Mouse (Mus musculus) adrenal gland, postnatal 25 days (tissue): ENCODE measurements at regions not wholly inside any gene's neighbourhood (a gene's known extent, or its start where the extent isn't known, plus 50 kb on each side); places are given as distances from the start of the nearest gene placed in this dataset.
"Not testable (repeated sequence)": the region's sequence is repeated elsewhere in the genome, so short reads cannot be mapped to it uniquely, and the experiment has no call there.

Source experiments
- DNase-seq: peaks from one replicate; pipeline ENCODE4 v3.0.0; 2021; ENCODE audit warnings: mixed read lengths

GRCm38 (mm10) chr12:114285082-114285481 is 741.4 kb downstream of the Adam6a start:
- DNase-seq, result no peak

- no peak for DNase-seq
Observed at GRCm38 (mm10) chr12:114287041-114287440, 743.3 kb downstream of the Adam6a start.

DNA sequence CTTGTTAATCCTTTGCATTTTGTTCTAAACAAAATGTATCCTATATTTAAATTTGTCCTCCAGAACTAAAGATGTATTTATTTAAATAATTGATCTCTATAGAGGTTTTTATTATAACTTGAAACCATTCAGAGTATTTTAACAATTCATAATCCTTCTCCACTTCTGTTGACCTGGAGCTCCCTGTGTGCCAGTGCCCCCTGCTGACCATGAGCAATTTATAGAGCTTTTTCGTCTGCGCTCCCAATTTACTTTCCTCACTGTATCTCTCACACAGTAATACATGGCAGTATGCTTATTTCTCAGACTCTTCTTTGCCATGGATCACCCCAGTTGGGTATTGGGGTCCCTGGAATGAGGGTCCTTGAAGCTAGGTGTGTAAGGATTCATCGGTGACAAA is 747.4 kb downstream of the Adam6a start:
- DNase-seq, result no peak

DNA sequence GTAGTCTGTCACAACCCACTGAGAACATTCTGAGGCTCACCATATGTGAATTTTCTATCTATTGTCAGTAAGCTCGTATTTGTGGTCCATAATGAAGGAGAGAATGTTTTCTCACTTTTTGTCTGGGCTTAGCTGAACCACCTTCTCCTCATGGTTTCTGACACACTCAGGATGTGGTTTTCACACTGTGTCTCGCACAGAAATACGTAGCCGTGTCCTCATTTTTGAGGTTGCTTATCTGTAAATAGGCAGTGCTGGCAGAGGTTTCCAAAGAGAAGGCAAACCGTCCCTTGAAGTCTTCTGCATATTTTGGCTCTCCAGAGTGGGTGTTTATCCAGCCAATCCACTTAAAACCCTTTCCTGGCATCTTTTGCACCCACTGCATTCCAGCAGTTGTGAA is 756.1 kb downstream of the Adam6a start:
- DNase-seq, result no peak

GRCm38 (mm10) chr12:114301728-114302127 is 758.0 kb downstream of the Adam6a start:
- no peak for DNase-seq

DNA sequence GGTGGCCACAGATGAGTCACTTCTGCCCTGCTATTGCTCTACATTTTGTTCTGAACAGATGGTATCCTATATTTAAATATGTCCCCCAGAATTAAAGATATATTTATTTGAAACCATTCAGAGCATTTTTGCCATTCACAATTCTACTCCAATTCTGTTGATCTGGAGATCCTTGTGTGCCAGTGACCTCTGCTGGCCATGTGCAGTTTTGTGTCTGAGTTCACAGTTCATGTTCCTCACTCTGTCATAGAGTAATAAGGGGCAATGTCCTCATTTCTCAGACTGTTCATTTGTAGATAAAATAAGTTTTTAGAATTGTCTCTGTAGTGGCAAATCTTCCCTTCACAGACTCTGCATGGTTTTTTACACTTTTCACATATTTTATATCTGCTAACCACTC is 788.8 kb downstream of the Adam6a start:
- DNase-seq, result no peak

DNA sequence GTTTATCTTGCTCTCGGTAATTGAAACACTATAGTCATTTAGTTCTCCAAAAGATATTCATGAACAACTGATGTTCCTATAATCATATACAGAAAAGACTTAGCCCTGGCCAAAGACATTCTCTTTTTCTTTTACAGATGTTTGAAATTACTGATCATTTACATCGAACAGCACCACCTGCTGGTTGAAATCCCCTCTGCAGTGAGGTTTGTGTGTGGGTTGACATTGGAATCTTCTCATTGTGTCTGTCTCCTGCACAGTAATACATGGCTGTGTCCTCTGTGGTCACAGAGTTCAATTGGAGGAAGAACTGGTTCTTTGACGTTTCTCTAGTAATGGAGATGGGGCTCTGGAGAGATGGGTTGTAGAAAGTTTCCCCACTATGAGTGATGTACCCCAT is 822.6 kb downstream of the Adam6a start:
- peak; percentile 15 for DNase-seq

GRCm38 (mm10) chr12:114378696-114379350 is 835.1 kb downstream of the Adam6a start:
- DNase-seq, result peak; percentile 39

DNA sequence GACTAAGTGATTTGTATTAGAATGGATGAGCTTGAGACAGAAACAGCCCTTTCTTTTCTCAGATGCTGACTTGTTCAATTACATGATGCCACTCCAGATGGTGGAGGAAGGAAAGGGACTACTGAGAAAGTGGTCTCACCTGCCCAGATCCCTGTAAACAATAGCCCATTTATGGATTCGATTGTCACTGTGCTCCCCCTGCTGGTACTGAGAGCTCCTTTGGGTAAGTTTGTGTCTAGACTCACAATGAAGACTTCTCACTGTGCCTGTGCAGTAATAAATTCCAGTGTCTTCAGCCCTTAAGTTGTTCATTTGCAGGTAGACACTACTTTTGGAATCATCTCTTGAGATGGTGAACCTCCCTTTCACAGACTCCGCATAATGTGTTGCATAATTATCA is 847.7 kb downstream of the Adam6a start:
- DNase-seq, result no peak

GRCm38 (mm10) chr12:114406206-114406605 is 862.5 kb downstream of the Adam6a start:
- DNase-seq, result no peak

GRCm38 (mm10) chr12:114434529-114434928 is 890.8 kb downstream of the Adam6a start:
- no peak for DNase-seq

DNA sequence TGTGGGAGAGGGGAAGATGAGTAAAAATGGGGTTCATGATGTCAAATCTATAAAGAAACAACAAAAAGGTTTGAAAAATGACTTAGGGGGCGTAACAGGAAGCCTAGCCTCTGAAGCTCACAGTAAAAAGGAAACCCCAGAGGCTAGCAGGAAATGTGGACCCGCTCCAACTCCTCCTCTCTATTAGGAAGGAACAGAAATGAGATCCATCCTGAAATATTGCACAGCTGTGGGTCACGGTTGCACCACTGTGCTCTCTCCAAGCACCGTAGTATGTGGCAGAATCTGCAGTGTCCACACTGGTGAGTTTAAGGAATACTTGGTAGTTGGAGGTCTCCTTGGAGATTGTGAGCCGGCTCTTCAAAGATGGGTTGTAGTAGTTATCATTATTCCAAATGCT is 918.3 kb downstream of the Adam6a start:
- no peak for DNase-seq

- no peak for DNase-seq
Observed at GRCm38 (mm10) chr12:114462566-114462965, 918.9 kb downstream of the Adam6a start.

GRCm38 (mm10) chr12:114468857-114469256 is 925.1 kb downstream of the Adam6a start:
- DNase-seq, result no peak

DNA sequence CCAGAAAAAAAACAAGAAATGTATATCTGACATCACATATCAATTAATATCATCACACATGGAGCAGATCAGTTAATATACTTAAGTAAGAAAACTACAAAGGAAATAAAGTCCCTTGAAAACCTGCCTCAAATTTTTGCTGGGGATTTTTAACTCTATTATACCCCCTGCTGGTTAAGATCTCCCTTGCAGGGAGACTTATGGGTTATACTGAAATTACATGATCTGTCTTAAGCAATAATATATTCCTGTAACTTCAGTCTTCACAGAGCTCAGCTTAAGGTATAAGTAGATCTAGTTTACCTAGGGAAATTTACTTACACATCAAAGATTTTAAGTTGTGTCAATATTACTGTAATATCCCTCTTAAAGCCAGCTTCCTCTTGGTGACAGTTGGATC is 929.0 kb downstream of the Adam6a start:
- not testable (repeated sequence) for DNase-seq

DNA sequence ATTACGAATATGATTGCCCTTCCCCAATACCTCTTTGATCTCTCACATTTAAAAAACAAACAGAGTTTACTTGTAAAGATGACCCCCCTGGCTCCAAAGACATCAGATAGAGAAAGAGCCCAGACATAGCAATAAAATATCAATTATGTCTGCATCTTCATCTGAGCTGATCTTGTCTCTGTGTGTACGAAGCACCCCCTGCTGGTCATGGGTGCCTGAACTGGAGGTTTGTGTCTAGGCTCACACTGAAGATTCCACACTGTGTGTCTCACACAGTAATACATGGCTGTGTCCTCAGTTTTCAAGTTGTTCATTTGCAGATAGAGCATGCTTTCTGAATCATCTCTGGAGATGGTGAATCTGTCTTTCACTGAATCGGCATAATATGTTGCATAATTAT is 935.0 kb downstream of the Adam6a start:
- no peak for DNase-seq

DNA sequence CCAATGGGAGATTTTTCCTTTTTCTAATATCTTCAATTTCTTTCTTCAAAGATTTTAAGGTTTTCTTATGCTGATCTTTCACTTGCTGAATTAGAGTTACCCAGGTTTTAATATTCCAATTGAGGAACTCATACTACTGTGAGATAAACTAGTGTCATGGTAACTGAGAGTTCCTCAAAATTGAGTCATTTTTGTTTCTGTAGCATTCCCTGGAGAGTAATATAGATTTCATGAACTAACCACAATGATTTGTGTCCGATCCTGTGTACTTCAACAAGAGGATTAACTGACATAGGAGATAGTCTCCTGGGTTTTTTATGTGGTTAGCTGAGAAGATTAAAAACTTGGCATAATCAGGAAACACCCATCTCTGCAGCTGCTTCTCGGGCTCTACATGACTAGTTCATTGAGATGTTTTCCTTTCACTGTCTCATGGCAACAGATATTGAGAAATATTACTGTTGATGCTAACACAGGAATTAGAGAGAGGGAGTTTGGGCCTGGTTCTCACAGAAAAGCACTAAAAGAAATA is 949.9 kb downstream of the Adam6a start:
- not testable (repeated sequence) for DNase-seq

DNA sequence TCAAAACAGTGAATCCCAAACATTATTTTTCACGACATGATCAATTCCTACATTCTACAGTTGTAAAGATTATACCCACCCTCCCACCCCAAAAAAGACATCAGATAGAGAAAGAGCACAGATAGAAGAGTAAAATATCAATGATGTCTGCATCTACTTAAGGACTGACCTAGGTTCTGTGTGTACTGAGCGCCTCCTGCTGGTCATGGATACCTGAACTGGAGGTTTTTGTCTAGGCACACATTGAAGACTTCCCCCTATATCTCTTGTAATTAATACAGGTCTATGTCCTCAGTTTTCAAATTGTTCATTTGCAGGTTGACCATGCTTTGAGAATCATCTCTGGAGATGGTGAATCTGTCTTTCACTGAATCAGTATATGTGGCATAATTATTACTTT is 952.0 kb downstream of the Adam6a start:
- DNase-seq, result no peak

DNA sequence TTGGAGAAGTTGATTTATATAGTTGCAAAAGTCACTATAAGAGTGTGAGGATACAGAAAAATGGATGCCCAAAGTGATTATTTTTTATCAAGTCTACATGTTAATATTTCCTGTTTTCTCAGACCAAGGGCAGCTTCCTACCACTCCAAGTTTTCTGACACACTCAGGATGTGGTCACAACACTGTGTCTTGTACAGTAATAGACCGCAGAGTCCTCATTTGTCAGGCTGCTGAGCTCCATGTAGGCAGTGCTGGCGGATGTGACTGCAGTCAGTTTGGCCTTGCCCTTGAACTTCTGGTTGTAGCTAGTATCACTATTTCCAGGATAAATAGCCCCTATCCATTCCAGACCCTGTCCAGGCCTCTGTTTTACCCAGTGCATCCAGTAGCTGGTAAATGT is 969.4 kb downstream of the Adam6a start:
- DNase-seq, result no peak

GRCm38 (mm10) chr12:114542094-114542493 is 998.4 kb downstream of the Adam6a start:
- DNase-seq, result not testable (repeated sequence)

- DNase-seq, result not testable (repeated sequence)
Observed at GRCm38 (mm10) chr12:114544931-114545330, 1001.2 kb downstream of the Adam6a start.

- no peak for DNase-seq
Observed at GRCm38 (mm10) chr12:114562440-114562839, 1018.7 kb downstream of the Adam6a start.

- DNase-seq, result no peak
Observed at GRCm38 (mm10) chr12:114562978-114563377, 1019.3 kb downstream of the Adam6a start.

- no peak for DNase-seq
Observed at GRCm38 (mm10) chr12:114563683-114564082, 1020.0 kb downstream of the Adam6a start.

GRCm38 (mm10) chr12:114564329-114564728 is 1020.6 kb downstream of the Adam6a start:
- no peak for DNase-seq
